Mouse (Mus musculus) heart, adult 2 months (tissue): ENCODE results near the gene 2010300C02Rik.

Source experiments
- CTCF ChIP-seq: fragments of 200-600 bp; IDR thresholded peaks from 2 replicates; pipeline ENCODE4 v1.8.1; 2022; ENCODE audit warnings: antibody characterized with exemption, mild to moderate bottlenecking, moderate library complexity
- EP300 ChIP-seq: fragments of 200-500 bp; IDR thresholded peaks from 2 replicates; pipeline ENCODE4 v1.6.1; 2011; ENCODE audit warnings: low read depth, low read length, control low read depth; ENCODE audit not compliant: insufficient read depth
- POLR2A ChIP-seq: fragments of 200-500 bp; IDR thresholded peaks from 2 replicates; pipeline ENCODE4 v1.6.1; 2011; ENCODE audit warnings: mild to moderate bottlenecking, low read depth, low read length, control low read depth; ENCODE audit not compliant: insufficient read depth

GRCm38 (mm10) chr1:37635716-37636115, 84.2 kb downstream of the 2010300C02Rik start:
- no peak for TF ChIP-seq EP300
- no peak for TF ChIP-seq CTCF
- no peak for TF ChIP-seq POLR2A
